Mouse (Mus musculus): ENCODE data around the gene Olfr617. TPM values are rescaled to one million over a fixed set of nuclear protein-coding genes. Genes with fewer than 3 reads are reported as not detected.
"Not testable (repeated sequence)": the region's sequence is repeated elsewhere in the genome, so short reads cannot be mapped to it uniquely, and the experiment has no call there.

The Olfr617 gene
- not detected in 2 replicates for polyA plus RNA-seq (2015; fragmentation: Nextera tagmentation; extraction: Ambion mirVana)

DNA sequence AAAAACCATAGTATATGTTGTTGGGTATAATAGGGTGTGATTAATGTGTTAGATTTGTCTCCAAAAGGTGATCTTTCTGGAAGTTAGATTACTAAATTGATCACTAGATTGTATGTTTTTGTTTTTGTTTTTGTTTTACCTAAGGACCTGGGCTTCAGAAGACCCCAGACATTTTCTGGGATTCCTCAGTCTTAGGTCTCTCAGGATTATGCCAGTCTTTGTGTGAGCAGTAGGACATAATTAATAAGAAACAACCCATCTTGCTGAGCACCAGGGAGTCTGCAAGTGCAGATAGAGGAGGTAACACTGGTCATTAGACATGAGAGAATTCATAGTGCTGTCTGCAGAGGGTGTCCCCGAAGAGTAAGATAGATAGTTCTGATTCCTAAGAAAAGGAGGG is at the start of gene Olfr617:
Gene Olfr617 (plus strand): TSS at position 301 of the 400 bp plus-strand sequence.
- no peaks in the 10 kb centered on the region for H3K4me1 ChIP-seq
- no peak for ATAC-seq (replicated peaks; ENCODE audit: low FRiP score)
- WGBS = 86% methylated on average over 1 of the region's 1 CpGs
- H3K9ac ChIP-seq = no peak within 1 kb of the TSS
- H3K4me2 ChIP-seq = no peak within 1 kb of the TSS
- H3K27me3 ChIP-seq = no peaks in the 10 kb centered on the region
- no peaks in the 10 kb centered on the region for H3K36me3 ChIP-seq
- no peaks in the 10 kb centered on the region for H3K9me3 ChIP-seq (replicated peaks)
- no peak within 1 kb of the TSS for H3K27ac ChIP-seq
- H3K4me3 ChIP-seq (replicated peaks) = no peak within 1 kb of the TSS

DNA sequence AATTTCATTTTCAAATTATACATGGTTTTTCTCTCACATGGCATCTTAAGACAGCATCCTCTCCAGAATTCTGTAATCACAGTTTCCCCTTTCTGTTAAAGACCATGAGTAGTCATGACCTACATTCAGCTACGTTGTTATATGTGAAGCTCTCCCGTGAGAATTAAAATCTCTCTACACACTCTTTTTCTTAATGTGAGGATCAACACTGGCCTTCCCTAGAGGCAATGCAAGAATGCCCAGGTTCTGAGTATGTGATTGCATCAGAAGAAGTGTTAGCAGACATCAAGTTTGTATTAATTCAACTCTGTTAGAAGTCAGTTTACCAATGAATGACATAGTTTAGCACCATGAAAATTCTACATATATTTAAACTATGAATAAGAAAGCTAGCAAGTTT is 30.2 kb upstream of the Olfr617 start, which contains the start of gene Olfr612:
Gene Olfr612 (minus strand): TSS at position 101 of the 400 bp plus-strand sequence.
- H3K4me3 ChIP-seq (replicated peaks); H3K27me3 ChIP-seq; H3K4me1 ChIP-seq; H3K9me3 ChIP-seq (replicated peaks); H3K36me3 ChIP-seq; ATAC-seq (replicated peaks; ENCODE audit: low FRiP score); H3K9ac ChIP-seq; H3K4me2 ChIP-seq; H3K27ac ChIP-seq: not testable (repeated sequence)
- WGBS = 90% methylated on average over 2 of the region's 2 CpGs

DNA sequence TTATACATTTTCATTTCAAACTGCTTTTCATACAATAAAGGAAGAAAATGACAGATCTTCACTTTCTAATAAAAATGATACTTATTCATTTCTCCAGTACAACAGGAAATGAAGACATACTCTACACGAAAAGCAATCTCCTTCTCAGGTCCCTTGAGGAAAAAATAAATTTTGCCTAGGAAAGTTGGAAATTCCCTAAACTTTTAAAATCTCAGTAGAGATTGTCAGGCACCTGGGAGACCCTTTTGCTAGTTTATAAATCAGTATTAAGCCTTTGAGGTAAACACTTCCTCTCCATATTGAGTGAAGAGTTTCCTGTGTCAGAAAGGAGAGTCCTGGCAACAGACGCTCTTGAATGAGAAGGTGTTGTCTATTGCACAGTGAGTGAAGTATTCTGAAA is 25.1 kb upstream of the Olfr617 start, which contains the start of gene Olfr613:
Gene Olfr613 (plus strand): TSS at position 301 of the 400 bp plus-strand sequence.
- ATAC-seq (replicated peaks; ENCODE audit: low FRiP score) = no peak
- Histone ChIP-seq H3K9ac (no peak within 1 kb of the TSS), H3K4me1 (no peaks in the 10 kb centered on the region), H3K4me2 (no peak within 1 kb of the TSS), H3K9me3 (replicated peaks) (no peaks in the 10 kb centered on the region), H3K4me3 (replicated peaks) (no peak within 1 kb of the TSS), H3K36me3 (no peaks in the 10 kb centered on the region), H3K27ac (no peak within 1 kb of the TSS), H3K27me3 (no peaks in the 10 kb centered on the region)
- WGBS = 81% methylated on average over 2 of the region's 2 CpGs

DNA sequence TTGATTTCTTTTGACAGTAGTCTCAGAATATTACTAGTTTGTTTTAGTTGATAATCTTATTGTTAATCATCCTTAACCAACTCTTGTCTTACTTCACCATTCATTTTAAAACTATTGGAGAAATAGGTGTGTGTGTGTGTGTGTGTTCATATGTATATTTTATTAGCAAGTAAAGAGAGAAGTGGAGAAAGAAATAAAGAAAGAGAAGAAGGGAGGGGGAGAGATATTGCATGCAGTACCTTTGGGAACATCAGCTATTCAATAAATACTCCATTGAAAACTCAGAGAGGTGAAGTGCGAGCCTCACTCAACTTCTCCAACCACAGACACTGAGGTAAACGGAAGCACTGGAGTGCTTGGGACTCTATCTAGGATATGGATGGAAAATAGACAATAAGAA is 17.1 kb upstream of the Olfr617 start, which contains the start of gene Olfr615:
Gene Olfr615 (plus strand): TSS at position 301 of the 400 bp plus-strand sequence.
- no peak within 1 kb of the TSS for H3K4me3 ChIP-seq (replicated peaks)
- no peaks in the 10 kb centered on the region for H3K36me3 ChIP-seq
- no peak for ATAC-seq (replicated peaks; ENCODE audit: low FRiP score)
- H3K27me3 ChIP-seq = no peaks in the 10 kb centered on the region
- no peaks in the 10 kb centered on the region for H3K9me3 ChIP-seq (replicated peaks)
- H3K4me2 ChIP-seq = no peak within 1 kb of the TSS
- H3K27ac ChIP-seq = no peak within 1 kb of the TSS
- H3K9ac ChIP-seq = no peak within 1 kb of the TSS
- H3K4me1 ChIP-seq = no peaks in the 10 kb centered on the region
- WGBS = 82% methylated on average over 2 of the region's 2 CpGs

DNA sequence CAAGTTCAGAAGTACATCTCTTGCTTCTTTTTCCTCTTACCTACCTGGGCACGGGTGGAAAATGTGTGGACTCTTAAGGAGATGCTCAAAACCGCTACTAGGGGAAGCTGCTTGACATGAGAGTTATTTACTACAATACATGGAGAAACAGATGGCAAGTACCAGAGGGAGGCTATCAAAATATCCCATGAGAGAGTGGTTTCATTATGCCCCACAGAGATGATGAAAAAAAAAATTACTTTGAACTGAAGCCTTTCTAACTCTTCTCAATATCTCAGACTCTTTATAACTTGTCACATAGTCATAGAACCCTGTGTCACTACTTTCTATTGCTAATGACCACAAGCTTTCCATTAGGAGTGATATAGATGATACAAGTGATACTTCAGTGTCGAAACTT is 3.8 kb upstream of the Olfr617 start, which contains the start of gene Olfr616:
Gene Olfr616 (minus strand): TSS at position 101 of the 400 bp plus-strand sequence.
- H3K36me3 ChIP-seq = no peaks in the 10 kb centered on the region
- no peak within 1 kb of the TSS for H3K4me3 ChIP-seq (replicated peaks)
- no peaks in the 10 kb centered on the region for H3K9me3 ChIP-seq (replicated peaks)
- H3K27me3 ChIP-seq = no peaks in the 10 kb centered on the region
- H3K9ac ChIP-seq = no peak within 1 kb of the TSS
- H3K4me2 ChIP-seq = no peak within 1 kb of the TSS
- H3K27ac ChIP-seq = no peak within 1 kb of the TSS
- WGBS = 79% methylated on average over 3 of the region's 3 CpGs
- ATAC-seq (replicated peaks; ENCODE audit: low FRiP score) = no peak
- no peaks in the 10 kb centered on the region for H3K4me1 ChIP-seq

DNA sequence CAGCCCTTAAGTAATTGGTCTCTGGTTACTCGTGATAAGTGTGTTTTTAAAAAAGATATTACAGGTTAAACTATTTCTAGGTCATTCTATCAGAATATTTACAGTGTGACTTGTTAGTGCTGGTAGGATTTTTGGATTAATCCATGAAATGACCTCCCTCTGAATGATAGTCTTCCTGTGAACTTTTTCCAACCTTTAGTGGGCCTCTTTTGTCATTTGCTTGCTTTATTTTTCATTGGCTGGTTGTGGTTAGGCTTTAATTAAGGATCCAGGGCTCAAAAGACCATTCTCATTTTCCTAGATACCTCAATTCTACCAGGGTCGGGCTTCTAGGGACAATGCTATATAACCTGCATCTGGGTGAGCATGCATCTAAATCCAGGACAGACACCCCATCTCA is 16.9 kb downstream of the Olfr617 start, which contains the start of gene Olfr618:
Gene Olfr618 (plus strand): TSS at position 301 of the 400 bp plus-strand sequence.
- Histone ChIP-seq H3K36me3 (no peaks in the 10 kb centered on the region), H3K27ac (no peak within 1 kb of the TSS), H3K9me3 (replicated peaks) (no peaks in the 10 kb centered on the region), H3K9ac (no peak within 1 kb of the TSS), H3K4me1 (no peaks in the 10 kb centered on the region), H3K27me3 (no peaks in the 10 kb centered on the region), H3K4me3 (replicated peaks) (no peak within 1 kb of the TSS), H3K4me2 (no peak within 1 kb of the TSS)
- 59% methylated on average over 2 of the region's 2 CpGs for WGBS
- no peak for ATAC-seq (replicated peaks; ENCODE audit: low FRiP score)

DNA sequence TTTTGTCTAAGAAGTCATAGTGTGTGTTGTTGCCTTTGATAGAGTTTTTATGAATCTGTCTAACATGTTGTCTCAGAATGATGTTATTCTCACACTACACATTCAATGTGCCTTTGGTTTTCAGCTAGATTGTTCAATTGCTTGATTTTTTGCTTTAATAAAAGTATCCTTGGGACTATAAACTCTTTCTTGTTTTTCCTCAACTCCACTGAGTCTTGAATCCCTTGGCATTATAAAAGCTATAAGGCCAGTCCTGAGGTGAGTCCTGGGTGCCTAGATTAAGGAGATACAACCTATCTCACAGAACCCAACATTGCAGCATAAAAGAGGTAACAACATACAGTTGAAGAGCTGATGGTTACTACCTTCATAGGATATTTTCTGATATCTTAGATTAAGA is 27.4 kb downstream of the Olfr617 start, which contains the start of gene Olfr619:
Gene Olfr619 (plus strand): TSS at position 301 of the 400 bp plus-strand sequence.
- no peak within 1 kb of the TSS for H3K27ac ChIP-seq
- no peaks in the 10 kb centered on the region for H3K9me3 ChIP-seq (replicated peaks)
- no peak within 1 kb of the TSS for H3K4me3 ChIP-seq (replicated peaks)
- no peaks in the 10 kb centered on the region for H3K27me3 ChIP-seq
- no peaks in the 10 kb centered on the region for H3K36me3 ChIP-seq
- H3K4me1 ChIP-seq = no peaks in the 10 kb centered on the region
- ATAC-seq (replicated peaks; ENCODE audit: low FRiP score) = no peak
- H3K4me2 ChIP-seq = no peak within 1 kb of the TSS
- no peak within 1 kb of the TSS for H3K9ac ChIP-seq

DNA sequence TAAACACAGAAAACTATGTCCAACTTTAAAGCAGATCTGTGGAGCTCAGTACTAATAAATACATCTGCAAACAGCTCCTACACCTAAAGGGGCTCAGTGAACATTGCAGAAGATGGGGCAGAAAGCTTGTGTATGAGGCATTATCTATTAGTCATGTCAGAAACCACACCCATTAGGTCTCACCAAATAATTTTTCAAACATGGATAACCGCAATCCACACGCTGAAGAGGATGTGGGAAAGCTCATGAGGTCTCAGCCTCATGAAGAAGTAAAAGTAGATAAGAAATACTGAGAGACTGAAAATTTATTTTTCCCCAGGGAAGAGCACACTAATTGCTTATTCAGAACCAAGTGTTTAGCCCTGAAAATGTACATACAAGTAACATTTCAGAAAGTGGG is 34.6 kb downstream of the Olfr617 start:
- Histone ChIP-seq H3K4me3 (replicated peaks) (no peak overlapping the region), H3K27me3 (no peaks in the 10 kb centered on the region), H3K27ac (no peak overlapping the region), H3K9me3 (replicated peaks) (no peaks in the 10 kb centered on the region), H3K9ac (no peak overlapping the region), H3K4me2 (no peak overlapping the region), H3K36me3 (no peaks in the 10 kb centered on the region), H3K4me1 (no peaks in the 10 kb centered on the region)
- ATAC-seq (replicated peaks; ENCODE audit: low FRiP score) = no peak
- 86% methylated on average over 2 of the region's 2 CpGs for WGBS

DNA sequence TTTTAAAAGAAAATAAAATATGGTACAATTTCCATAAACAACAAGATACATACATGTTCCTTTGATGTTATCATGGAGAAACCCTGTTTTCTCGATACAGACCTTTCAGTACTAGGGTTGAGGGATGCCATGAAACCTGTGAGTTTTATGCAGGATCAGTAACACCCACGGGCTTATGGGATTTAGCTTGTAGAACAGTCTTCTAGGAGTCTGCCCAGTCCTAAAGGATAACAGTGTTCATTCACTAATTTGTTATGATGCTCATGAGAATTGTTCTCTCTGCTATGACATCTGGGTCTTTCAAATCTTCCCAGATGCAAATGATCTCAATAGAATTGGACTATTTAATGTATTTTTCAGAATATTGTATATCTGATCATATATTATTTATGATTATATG is 39.6 kb downstream of the Olfr617 start, which contains the start of gene Olfr620:
Gene Olfr620 (minus strand): TSS at position 101 of the 400 bp plus-strand sequence.
- no peaks in the 10 kb centered on the region for H3K4me1 ChIP-seq
- H3K36me3 ChIP-seq = no peaks in the 10 kb centered on the region
- H3K27me3 ChIP-seq = no peaks in the 10 kb centered on the region
- no peak within 1 kb of the TSS for H3K4me3 ChIP-seq (replicated peaks)
- H3K9ac ChIP-seq = no peak within 1 kb of the TSS
- H3K4me2 ChIP-seq = no peak within 1 kb of the TSS
- WGBS = 72% methylated on average over 2 of the region's 2 CpGs
- no peaks in the 10 kb centered on the region for H3K9me3 ChIP-seq (replicated peaks)
- no peak for ATAC-seq (replicated peaks; ENCODE audit: low FRiP score)
- H3K27ac ChIP-seq = no peak within 1 kb of the TSS

Small RNAs within 50 kb of the gene (microRNA-seq; reads per million reads assigned to microRNA genes)
- not detected for gene Gm26506

Other genes starting within 250 kb of the Olfr617 start
- not detected in 2 replicates for gene Olfr598, start 249.5 kb upstream of the Olfr617 start, polyA plus RNA-seq (2015; fragmentation: Nextera tagmentation; extraction: Ambion mirVana)
- gene Olfr599, start 237.1 kb upstream of the Olfr617 start, polyA plus RNA-seq (2015; fragmentation: Nextera tagmentation; extraction: Ambion mirVana) = not detected in 2 replicates
- not detected in 2 replicates for gene Olfr600, start 223.4 kb upstream of the Olfr617 start, polyA plus RNA-seq (2015; fragmentation: Nextera tagmentation; extraction: Ambion mirVana)
- gene Olfr601, start 210.4 kb upstream of the Olfr617 start, polyA plus RNA-seq (2015; fragmentation: Nextera tagmentation; extraction: Ambion mirVana) = not detected in 2 replicates
- not detected in 2 replicates for gene Olfr603, start 186.9 kb upstream of the Olfr617 start, polyA plus RNA-seq (2015; fragmentation: Nextera tagmentation; extraction: Ambion mirVana)
- not detected in 2 replicates for gene Usp17lc, start 158.0 kb upstream of the Olfr617 start, polyA plus RNA-seq (2015; fragmentation: Nextera tagmentation; extraction: Ambion mirVana)
- not detected in 2 replicates for gene Olfr605, start 127.6 kb upstream of the Olfr617 start, polyA plus RNA-seq (2015; fragmentation: Nextera tagmentation; extraction: Ambion mirVana)
- gene Olfr606, start 124.0 kb upstream of the Olfr617 start, polyA plus RNA-seq (2015; fragmentation: Nextera tagmentation; extraction: Ambion mirVana) = not detected in 2 replicates
- gene Olfr607, start 108.9 kb upstream of the Olfr617 start, polyA plus RNA-seq (2015; fragmentation: Nextera tagmentation; extraction: Ambion mirVana) = not detected in 2 replicates
- gene Olfr608, start 103.2 kb upstream of the Olfr617 start, polyA plus RNA-seq (2015; fragmentation: Nextera tagmentation; extraction: Ambion mirVana) = not detected in 2 replicates
- gene Olfr609, start 75.0 kb upstream of the Olfr617 start, polyA plus RNA-seq (2015; fragmentation: Nextera tagmentation; extraction: Ambion mirVana) = not detected in 2 replicates
- not detected in 2 replicates for gene Olfr610, start 60.9 kb upstream of the Olfr617 start, polyA plus RNA-seq (2015; fragmentation: Nextera tagmentation; extraction: Ambion mirVana)
- not detected in 2 replicates for gene Olfr611, start 52.2 kb upstream of the Olfr617 start, polyA plus RNA-seq (2015; fragmentation: Nextera tagmentation; extraction: Ambion mirVana)
- not detected in 2 replicates for gene Olfr612, start 30.3 kb upstream of the Olfr617 start, polyA plus RNA-seq (2015; fragmentation: Nextera tagmentation; extraction: Ambion mirVana)
- gene Olfr613, start 25.0 kb upstream of the Olfr617 start, polyA plus RNA-seq (2015; fragmentation: Nextera tagmentation; extraction: Ambion mirVana) = not detected in 2 replicates
- gene Olfr615, start 17.0 kb upstream of the Olfr617 start, polyA plus RNA-seq (2015; fragmentation: Nextera tagmentation; extraction: Ambion mirVana) = not detected in 2 replicates
- gene Olfr616, start 3.9 kb upstream of the Olfr617 start, polyA plus RNA-seq (2015; fragmentation: Nextera tagmentation; extraction: Ambion mirVana) = not detected in 2 replicates
- gene Olfr618, start 17.0 kb downstream of the Olfr617 start, polyA plus RNA-seq (2015; fragmentation: Nextera tagmentation; extraction: Ambion mirVana) = not detected in 2 replicates
- gene Olfr619, start 27.5 kb downstream of the Olfr617 start, polyA plus RNA-seq (2015; fragmentation: Nextera tagmentation; extraction: Ambion mirVana) = not detected in 2 replicates
- not detected in 2 replicates for gene Olfr620, start 39.5 kb downstream of the Olfr617 start, polyA plus RNA-seq (2015; fragmentation: Nextera tagmentation; extraction: Ambion mirVana)
- gene Olfr622, start 69.6 kb downstream of the Olfr617 start, polyA plus RNA-seq (2015; fragmentation: Nextera tagmentation; extraction: Ambion mirVana) = not detected in 2 replicates
- not detected in 2 replicates for gene Olfr623, start 90.6 kb downstream of the Olfr617 start, polyA plus RNA-seq (2015; fragmentation: Nextera tagmentation; extraction: Ambion mirVana)
- gene Olfr624, start 98.1 kb downstream of the Olfr617 start, polyA plus RNA-seq (2015; fragmentation: Nextera tagmentation; extraction: Ambion mirVana) = 0.03 TPM in 1 of 2 replicates, not detected in the other
- not detected in 2 replicates for gene Olfr625-ps1, start 109.7 kb downstream of the Olfr617 start, polyA plus RNA-seq (2015; fragmentation: Nextera tagmentation; extraction: Ambion mirVana)
- not detected in 2 replicates for gene Olfr243, start 141.6 kb downstream of the Olfr617 start, polyA plus RNA-seq (2015; fragmentation: Nextera tagmentation; extraction: Ambion mirVana)
- not detected in 2 replicates for gene Olfr628, start 157.3 kb downstream of the Olfr617 start, polyA plus RNA-seq (2015; fragmentation: Nextera tagmentation; extraction: Ambion mirVana)
- not detected in 2 replicates for gene Olfr629, start 171.9 kb downstream of the Olfr617 start, polyA plus RNA-seq (2015; fragmentation: Nextera tagmentation; extraction: Ambion mirVana)
- not detected in 2 replicates for gene Olfr630, start 184.3 kb downstream of the Olfr617 start, polyA plus RNA-seq (2015; fragmentation: Nextera tagmentation; extraction: Ambion mirVana)
- gene Olfr69, start 198.5 kb downstream of the Olfr617 start, polyA plus RNA-seq (2015; fragmentation: Nextera tagmentation; extraction: Ambion mirVana) = not detected in 2 replicates
- gene Olfr68, start 206.6 kb downstream of the Olfr617 start, polyA plus RNA-seq (2015; fragmentation: Nextera tagmentation; extraction: Ambion mirVana) = not detected in 2 replicates
- not detected in 2 replicates for gene Olfr67, start 218.8 kb downstream of the Olfr617 start, polyA plus RNA-seq (2015; fragmentation: Nextera tagmentation; extraction: Ambion mirVana)
- gene Hbb-bt, start 240.9 kb downstream of the Olfr617 start, polyA plus RNA-seq (2015; fragmentation: Nextera tagmentation; extraction: Ambion mirVana) = 2,879 and 3,105 TPM in 2 replicates